Mouse (Mus musculus) adrenal gland, postnatal 36 days (tissue): Measurements from ENCODE around the gene Nefh. TPM values are rescaled to one million over a fixed set of nuclear protein-coding genes. Genes with fewer than 3 reads are reported as not detected.

Experiments used
- DNase-seq, 2 experiments: peaks; one replicate each; pipeline ENCODE4 v3.0.0; 2021; ENCODE audit warnings: mixed read lengths in 1 of 2
- microRNA-seq: library from miRNA; unstranded; fragments of <30 nt; microRNA quantifications from one replicate; pipeline ENCODE4 v1.2.0, GENCODE M21; 2021
- total RNA-seq, 2 experiments: library from RNA; stranded (reverse); gene quantifications; 2 replicates each; pipeline ENCODE4 v1.2.3; 2021

Gene Nefh
- total RNA-seq, 2 experiments from 2014 or later: 1.4 TPM

DNA sequence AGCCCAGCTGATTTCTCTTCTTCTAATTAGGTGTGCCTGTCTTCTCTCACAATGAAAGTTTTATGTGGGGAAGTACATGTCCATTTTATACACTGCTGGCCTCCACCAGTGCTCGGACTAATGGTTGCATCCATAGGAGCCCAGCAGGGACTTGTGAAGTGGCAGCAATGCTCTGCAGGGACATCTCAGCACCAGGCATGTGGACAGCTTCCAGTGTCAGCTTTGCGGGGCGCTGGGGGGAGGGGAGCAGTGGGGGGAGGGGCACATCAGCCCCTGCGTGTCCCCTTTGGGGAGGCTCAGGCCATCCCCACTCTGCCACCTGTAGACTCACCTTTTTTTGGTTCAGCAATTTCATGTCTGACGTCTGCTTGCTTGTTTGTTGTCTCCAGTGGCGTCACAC lies 5.5 kb upstream of the Nefh start:
- no peak for DNase-seq

DNA sequence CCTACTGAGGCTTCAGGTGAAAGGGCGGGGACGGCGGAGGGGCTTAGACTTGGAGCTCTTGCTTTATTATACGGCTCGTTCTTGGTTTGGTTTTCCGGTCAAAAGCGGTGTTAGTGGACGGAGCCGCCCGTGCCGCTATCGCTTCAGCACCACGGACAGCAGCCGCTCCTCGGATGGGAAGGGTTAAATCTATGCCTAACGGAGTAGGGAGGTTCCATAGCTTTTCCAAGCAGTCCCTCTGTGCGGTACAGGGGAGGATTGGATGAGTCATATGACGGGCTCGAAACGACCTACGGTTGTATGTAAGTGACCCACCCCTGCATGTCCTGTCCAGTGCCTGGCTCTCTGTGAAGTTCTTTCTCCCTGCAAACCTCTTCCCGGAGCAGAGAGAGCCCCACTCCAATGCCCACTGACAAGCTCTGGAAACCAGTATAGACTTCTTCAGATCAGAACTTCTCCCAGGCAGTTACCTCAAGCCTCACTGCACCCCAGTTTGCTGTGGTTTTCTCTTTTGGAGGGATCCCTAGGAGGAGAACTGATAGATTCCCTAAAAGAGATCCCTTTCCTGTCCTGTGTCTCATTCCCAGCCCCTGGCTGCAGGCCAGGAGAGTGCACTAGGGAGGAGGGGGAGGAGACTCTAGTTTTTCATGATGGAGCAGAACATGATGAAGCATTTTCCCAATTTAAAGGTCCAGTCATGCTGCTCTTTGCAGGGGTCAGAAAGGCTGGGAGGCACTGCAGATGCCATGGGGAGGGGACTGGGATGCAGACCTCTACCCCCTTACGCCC lies 1.6 kb upstream of the Nefh start:
- peak; percentile 67 to 74 for DNase-seq

DNA sequence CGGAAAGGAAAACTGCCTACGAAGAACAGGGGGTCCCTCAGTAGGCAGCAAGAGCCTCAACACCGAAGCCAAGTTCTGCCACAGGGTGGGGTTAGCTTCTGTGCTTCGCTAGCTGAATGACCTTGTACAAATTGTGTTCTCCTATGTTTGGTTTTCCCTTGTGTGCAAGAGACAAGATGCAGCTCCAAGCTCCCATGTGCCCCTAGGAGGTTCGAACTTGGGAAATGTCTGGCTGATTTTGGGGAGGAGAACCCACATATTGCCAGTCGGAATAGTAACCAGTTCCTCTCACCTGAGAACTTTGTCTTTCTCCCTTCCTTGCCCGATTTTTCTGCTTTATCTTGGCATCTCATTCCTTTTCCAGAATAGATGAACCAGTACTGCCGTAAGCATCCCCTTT lies 928 bp upstream of the Nefh start:
- DNase-seq: no peak

DNA sequence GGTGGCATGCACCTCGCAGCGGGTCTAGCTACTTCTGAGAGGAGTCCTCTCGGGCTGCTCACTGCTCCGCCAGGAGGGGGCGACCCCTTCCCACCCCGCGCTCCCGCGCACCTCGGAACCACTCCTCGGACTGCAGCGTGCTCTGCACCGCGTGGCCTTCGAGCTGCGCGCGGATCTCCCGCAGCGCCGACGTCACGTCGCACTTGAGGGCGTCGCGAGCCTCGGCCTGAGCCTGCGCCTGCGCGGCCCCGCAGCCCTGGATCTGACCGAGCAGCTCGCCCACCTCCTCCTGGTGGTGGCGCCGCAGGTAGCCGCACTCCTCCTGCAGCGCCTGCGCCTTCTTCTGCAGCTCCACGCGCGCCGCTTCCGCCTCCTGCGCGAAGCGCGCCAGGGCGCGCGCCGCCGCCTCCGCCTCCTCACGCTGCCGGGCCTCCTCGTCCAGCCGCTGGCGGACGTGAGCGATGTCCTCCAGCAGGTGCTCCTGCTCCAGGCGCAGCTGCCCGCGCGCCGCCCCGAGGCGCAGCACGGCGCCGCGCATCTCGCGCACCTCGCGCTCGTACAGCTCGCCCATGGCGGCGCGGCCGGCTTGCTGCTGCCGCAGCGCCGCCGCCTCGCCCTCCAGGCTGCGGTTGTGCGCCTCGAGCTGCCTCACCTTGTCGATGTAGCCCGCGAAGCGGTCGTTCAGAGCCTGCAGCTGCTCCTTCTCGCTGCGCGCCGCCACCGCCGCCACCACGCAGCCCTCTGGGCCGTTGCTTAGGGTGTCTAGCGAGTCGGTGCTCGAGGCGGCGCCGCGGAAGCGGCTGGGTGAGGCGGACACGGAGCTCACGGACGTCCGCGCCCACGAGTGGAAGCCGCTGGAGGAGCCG lies 684 bp downstream of the Nefh start:
- DNase-seq: peak; percentile 53 to 55

DNA sequence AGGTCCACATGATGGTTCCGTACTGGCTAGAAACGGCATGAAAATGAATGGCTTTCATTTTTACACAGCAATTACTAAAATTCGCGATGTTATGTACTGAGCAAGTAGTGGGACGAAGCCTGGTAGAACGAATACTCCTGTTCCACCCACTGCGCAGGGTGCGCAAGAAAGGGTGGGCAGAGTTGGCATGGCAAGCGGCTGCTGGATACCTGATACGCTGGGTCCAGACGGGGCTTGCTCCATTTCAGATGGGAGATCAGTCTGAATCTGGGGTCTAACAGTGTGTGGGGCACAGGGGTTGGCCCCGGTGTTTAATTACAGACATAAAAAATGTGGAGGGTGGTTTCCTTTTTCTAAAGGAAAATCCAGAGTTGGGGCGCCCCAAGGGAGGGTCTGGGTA lies 1.3 kb downstream of the Nefh start:
- DNase-seq: no peak

DNA sequence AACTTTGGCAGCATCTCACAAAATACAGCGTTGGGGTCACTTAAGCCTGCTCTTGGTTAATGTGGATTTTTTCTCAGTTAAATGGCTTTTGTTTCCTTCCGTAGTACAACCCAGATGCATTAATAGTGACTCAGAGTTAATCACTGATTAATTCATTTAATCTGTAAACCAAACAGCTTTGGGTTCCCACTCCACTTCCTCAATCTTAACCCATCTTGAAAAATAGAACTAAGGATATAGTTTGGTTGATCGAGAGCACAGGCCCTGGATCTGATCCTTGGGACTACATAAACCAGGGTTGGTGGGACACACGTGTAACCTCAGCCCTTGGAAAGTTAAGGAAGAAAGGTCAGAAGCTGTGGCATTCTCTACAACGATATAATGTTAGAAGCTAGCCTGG lies 11.6 kb downstream of the Nefh start:
- no peak for DNase-seq

DNA sequence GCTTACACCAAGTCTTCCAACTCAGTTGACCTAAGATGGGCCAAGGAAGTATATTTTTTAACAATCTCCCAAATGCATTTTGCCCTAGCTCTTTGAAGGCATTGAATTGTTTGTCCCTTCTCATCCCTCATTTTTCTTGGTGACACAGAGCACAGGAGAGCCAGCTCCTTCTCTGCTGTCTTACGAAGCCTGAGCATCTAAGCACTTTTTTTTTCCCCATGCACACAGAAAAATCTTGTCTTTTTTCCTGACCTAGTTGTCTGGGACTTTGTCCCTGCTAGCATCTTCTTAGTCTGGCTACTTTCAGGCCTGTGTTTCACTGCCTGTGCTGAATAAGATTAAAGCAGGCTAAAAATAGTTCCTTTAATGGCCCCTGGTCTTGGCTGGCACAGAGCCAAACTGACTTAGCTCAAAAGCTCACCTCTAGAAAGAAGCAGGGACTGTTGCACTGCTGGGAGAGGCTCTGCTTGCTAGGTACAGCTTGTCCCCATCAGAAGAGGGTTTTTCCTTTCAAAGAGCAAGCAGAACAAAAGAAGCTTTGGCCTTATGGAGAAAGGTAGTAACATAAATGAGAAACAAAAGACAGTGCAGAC lies 16.8 kb downstream of the Nefh start:
- DNase-seq: peak; percentile 59 to 72

DNA sequence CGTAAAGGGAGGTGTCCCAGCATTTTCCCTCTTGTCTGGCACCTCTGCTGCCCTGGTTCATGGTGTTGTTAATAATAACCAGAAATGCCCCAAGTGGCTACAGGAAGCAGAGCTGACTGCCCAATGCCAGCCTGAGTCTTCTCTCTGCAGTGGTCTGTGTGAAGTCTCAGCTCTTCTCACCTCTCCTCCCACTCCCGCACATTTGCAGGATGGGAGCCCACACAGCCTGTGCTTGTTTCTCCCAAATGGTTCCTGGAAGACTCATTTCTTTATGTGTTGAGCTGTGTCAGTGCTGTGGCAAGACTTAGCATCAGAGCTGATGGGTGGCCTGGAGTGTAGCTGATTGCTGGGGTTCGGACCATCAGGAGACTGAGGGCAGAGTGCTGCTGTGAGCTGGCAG lies 20.6 kb downstream of the Nefh start:
- no peak for DNase-seq

DNA sequence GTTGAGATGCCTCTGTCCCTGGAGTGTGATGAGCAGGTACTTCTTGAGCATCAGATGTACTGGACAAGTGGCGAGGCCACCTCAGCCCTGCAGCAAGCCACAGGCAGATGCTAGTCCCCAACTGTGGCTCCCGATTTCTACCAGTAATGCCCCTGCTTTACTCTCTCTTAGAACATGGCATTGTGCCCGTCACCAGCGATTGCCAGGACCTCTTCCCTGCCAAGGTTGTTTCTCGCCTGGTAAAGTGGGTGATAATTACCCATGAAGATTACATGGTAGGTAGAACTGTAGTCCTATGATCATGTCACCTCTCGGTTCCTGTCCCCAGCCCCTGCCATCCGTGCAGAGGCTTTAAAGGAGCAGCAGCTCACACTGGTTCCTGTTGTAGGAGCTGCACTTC lies 26.1 kb downstream of the Nefh start:
- DNase-seq: peak in 1 of 2 experiments; percentile 34

DNA sequence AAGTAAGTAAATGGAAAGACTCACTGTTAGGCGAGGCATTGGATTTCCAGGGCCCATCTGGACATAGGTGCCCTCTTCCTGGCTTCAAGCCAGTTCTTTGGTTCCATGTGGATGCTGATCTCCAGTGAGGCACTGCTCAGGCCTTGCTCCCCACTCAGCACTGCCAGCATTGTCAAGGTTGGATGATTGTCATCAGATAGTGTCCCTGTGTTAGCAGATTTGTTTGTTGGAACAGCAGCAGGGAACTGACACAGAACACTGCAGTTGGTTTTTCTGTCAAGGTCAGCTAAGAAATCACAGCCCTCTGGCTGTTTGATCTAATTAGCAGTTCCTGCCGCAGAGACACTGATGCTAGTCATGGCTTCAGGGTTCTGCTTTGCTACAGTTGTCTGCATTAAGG lies 26.6 kb downstream of the Nefh start:
- peak; percentile 37 to 53 for DNase-seq

DNA sequence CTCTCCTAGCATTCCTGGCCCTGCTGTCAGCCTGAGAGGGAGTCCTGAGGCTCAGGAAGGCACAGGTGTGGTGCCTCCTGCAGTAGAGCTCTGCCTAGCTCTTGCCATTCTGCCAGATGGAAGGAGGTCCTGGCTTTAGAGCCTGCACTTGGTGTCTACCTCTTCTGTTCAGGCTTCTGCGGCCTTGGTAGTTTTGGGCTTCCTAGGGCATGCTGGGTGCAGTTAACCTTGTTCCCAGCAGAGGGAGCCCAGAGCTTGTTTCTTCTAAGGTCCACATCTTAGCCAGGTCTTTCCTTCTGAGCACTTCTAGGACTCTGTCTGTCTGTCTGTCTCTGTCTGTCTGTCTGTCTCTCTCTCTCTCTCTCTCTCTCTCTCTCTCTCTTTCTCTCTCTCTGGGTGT lies 31.8 kb downstream of the Nefh start:
- peak; percentile 68 to 78 for DNase-seq

DNA sequence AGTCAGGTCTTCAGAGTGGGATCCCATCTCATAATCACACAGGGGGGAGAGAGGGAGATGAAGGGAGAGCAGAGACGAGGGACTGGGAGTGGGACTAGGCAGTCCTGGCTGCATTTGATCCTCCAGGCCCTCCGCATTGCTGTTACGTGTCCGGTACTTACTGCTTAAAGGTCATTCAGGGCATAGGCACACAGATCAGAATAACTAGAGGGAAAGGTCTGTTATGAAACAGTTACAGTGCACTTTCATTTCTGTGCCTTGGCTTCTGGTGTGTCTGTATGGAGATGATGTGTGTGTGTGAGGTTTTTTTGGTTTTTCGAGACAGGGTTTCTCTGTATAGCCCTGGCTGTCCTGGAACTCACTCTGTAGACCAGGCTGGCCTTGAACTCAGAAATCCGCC lies 41.6 kb downstream of the Nefh start:
- DNase-seq: no peak

DNA sequence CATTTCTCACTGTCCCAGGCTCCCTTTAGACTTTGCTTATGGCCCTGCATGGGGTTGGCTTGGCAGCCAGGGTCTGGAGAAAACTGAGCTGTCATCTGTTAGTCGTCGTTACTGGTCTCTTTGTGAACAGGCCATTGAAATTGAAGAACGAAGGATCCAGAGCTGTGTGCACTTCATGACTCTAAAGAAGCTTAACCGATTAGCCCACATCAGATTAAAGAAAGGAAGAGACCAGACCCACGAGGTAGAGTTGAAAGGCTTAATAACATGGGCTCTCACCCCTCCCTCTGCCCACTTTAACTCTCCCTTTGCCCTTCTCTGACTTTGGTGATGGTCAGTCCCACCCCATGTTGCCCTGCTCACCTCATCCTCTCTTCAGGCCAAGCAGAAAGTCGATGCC lies 45.9 kb downstream of the Nefh start:
- no peak for DNase-seq

DNA sequence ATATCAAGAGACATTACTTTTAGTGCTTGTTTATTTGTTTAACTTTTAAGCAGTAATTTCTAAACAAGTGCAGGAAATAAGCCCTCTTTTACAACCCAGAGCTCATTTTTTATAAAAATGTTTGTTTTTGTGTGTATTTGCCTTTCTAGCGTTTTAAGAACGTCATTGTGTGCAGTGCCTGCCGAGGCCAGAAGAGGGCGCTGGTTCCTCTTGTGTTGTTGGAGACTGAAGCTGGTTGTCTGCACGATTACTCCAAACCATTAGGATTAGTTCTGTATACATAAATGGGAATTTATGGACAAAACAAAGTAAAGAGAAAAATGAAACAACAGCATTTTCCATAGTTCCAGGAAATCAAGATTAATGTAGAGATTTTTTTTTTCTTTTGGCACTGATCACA lies 47.4 kb downstream of the Nefh start:
- peak; percentile 14 to 41 for DNase-seq

DNA sequence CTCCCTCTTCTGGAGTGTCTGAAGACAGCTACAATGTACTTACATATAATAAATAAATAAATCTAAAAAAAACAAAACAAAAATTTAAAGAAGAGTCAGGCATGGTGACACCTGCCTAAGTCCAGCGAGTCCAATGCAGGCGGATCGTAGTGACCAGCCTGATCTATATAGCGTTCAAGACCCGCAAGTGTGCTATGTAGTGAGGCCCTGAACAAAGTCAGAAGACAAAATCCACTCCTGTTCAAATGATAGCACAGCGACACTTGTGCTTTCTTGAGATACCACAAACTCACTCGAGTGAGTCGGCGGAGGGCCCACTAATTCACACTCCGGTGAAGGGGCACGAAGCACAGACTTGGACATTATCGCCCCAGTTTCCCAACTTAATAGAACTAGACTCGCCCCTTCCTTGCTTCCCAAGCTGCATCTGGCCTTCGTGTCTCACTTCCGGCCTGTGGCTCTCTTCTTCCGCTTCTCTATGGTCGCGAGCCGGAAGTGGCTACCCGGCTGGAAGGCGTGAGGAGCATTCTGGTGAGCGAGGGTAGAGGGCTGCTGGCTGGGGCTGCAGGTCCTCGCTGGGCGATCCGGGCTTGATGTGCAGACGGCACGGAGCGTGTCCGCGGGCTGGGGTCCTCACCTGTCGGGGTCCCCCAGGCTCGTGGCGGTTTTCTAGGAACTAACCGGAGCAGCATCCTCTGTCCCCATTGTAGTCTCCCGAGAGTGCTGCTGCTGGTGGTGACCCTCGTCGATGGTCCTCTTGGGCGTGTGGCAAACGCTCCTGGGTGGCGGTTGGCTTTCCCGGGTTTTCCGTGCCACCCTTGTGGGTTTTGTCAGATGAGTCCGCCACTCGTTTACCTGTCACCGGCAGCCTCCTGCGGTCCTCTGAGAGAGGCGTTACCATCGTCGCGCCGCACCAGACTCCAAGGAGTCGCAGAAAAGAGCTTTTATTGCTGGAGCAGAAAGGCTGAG lies 52.7 kb downstream of the Nefh start, which contains the start of gene Thoc5:
Gene Thoc5 (plus strand): TSS at position 473 of the 969 bp plus-strand sequence.
- DNase-seq: peak; percentile 86 to 88

Small RNAs within 50 kb of the gene (microRNA-seq; reads per million reads assigned to microRNA genes)
- gene Mir6918: not detected

Other genes with a start within 250 kb of the Nefh start
- 100 to 1,000 TPM; 958 to 992 TPM for gene Uqcr10, start 243.7 kb downstream of the Nefh start, total RNA-seq
- gene Zmat5, start 243.4 kb downstream of the Nefh start, total RNA-seq: 10 to 100 TPM; 44.5 to 49.6 TPM
- under 1 TPM in 1 of 2 experiments, not detected in 1; 0.20 TPM for gene Cabp7, start 201.3 kb downstream of the Nefh start, total RNA-seq
- 100 to 1,000 TPM in 1 of 2 experiments, 10 to 100 TPM in 1; 75.0 to 162 TPM for gene Nf2, start 98.5 kb downstream of the Nefh start, total RNA-seq
- 10 to 100 TPM; 26.0 to 30.2 TPM for gene Nipsnap1, start 74.1 kb downstream of the Nefh start, total RNA-seq
- gene Thoc5, start 52.7 kb downstream of the Nefh start, total RNA-seq: 10 to 100 TPM; 33.3 to 33.6 TPM
- gene Ap1b1, start 38.8 kb upstream of the Nefh start, total RNA-seq: 10 to 100 TPM; 59.6 to 59.7 TPM
- under 1 TPM in 1 of 2 experiments, not detected in 1; 0.56 TPM for gene Rasl10a, start 110.1 kb upstream of the Nefh start, total RNA-seq
- gene Gas2l1, start 117.3 kb upstream of the Nefh start, total RNA-seq: 10 to 100 TPM; 41.4 to 50.8 TPM
- 10 to 100 TPM; 17.3 to 27.7 TPM for gene Rhbdd3, start 150.9 kb upstream of the Nefh start, total RNA-seq
- 100 to 1,000 TPM; 219 to 230 TPM for gene Ewsr1, start 151.2 kb upstream of the Nefh start, total RNA-seq
- gene Emid1, start 204.2 kb upstream of the Nefh start, total RNA-seq: 1 to 10 TPM; 7.8 to 9.0 TPM